Mouse (Mus musculus) adrenal gland, postnatal 4 days (tissue): ENCODE results near the gene Zfp955b. TPM values are rescaled to one million over a fixed set of nuclear protein-coding genes. Genes with fewer than 3 reads are reported as not detected.
"Not testable (repeated sequence)": the region's sequence is repeated elsewhere in the genome, so short reads cannot be mapped to it uniquely, and the experiment has no call there.

Experiments used
- DNase-seq, 2 experiments: peaks; one replicate each; pipeline ENCODE4 v3.0.0; 2021 to 2022; ENCODE audit warnings: low spot score in 2 of 2, mixed read lengths in 2 of 2
- long read RNA-seq, 2 experiments: library from polyadenylated mRNA; stranded (forward); transcript quantifications; one replicate each; pipeline ENCODE4 v2.0.0; 2021
- total RNA-seq, 2 experiments: library from RNA; stranded (reverse); gene quantifications; 2 replicates each; pipeline ENCODE4 v1.2.3; 2021

The Zfp955b gene
- total RNA-seq, result 10 to 100 TPM; 16.5 to 17.4 TPM
- long read RNA-seq, experiment 1, full-length matches to known transcripts, result 4 of 7 reads
- long read RNA-seq, experiment 1, partial matches to known transcripts, result 0 of 7 reads
- long read RNA-seq, experiment 1, other reads (novel, unspliced or antisense), result 3 of 7 reads
- long read RNA-seq, experiment 2, full-length matches to known transcripts, result 15 of 29 reads
- long read RNA-seq, experiment 2, partial matches to known transcripts, result 6 of 29 reads
- long read RNA-seq, experiment 2, other reads (novel, unspliced or antisense), result 8 of 29 reads

DNA sequence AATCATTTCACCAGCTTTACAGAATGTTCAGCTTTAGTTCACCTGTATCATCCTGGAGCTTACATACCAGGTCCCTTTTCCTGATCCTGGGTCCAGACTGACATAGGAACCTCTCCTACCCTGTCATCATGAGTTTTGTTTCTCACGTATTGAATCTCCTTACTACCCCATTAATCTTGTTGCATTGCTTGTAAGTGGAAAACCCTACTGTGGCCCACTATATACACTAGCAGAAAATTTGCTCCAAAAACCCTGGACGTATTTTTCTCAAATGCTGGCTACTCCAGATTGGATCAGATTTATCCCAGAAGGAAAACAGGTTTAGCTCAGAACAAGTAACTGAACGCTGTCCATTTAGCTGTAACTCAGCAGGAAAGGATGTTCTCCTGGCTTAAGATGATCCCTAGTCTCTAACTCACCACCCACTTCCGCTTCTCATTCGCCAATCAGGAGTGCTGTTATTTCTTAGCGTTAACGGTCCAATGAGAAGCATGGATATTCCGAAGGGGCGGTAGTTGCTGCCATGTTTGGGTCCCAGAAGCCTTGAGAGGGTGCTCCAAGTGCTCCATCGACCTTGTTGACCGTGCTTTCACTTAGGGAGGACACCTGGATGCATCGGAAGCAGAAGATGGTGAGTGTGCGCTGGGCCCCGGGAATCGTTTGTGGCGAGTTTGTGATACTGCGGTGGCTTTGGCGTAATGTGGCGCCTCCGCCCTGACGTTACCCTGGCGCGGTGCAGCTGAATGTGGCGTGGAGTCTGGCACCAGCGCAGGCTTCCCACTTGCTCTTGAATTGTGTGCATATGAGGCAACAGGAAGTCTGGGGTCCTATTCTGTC lies at the start of gene Zfp955b:
Zfp955b (plus strand) TSS at position 506 of the 837 bp plus-strand sequence.
- DNase-seq, result not testable (repeated sequence)

- DNase-seq, result not testable (repeated sequence)
Measured at GRCm38 (mm10) chr17:33254530-33255318, 34.6 kb upstream of the Zfp955b start, which contains the start of gene Zfp955a. Gene Zfp955a (minus strand): TSS chr17:33255145.

GRCm38 (mm10) chr17:33255319-33255657 lies 34.1 kb upstream of the Zfp955b start:
- not testable (repeated sequence) for DNase-seq

DNA sequence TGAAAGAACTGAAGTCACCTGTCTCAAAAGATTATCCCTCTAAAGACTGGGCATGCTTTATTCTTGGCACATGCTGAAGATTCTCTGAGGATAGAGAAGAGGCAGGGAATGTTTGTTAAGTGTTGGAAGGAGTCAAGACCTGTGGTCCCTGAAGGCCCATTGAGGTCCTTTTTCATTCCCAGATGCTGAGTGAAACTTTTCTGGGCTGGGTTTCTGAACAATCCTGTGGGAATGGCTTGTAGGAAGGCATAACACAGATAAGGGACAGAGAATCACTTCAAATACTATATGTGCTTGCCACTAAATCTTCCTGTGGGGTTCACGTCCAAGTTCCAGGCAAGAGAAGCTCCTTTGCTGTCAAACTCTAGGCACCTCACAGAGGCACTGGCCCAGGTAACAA lies 25.0 kb upstream of the Zfp955b start, which contains the start of gene Olfr63:
Olfr63 (plus strand) TSS at position 301 of the 400 bp plus-strand sequence.
- DNase-seq, result no peak

- DNase-seq, result no peak
Measured at GRCm38 (mm10) chr17:33268907-33269306, 20.4 kb upstream of the Zfp955b start.

DNA sequence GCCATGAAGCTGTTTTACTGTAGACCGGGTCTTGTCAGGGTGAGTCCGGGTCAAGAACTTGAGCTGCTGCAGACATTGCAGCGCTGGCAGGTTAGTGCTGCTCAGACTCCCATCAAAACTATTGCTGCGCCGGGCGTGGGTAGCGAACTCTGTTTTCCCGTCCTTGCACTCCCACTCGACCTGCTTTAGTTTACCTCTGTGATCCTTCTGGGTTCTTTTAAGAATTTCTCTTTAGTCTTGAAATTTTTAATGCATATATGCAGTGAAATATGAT lies 469 bp downstream of the Zfp955b start:
- not testable (repeated sequence) for DNase-seq

DNA sequence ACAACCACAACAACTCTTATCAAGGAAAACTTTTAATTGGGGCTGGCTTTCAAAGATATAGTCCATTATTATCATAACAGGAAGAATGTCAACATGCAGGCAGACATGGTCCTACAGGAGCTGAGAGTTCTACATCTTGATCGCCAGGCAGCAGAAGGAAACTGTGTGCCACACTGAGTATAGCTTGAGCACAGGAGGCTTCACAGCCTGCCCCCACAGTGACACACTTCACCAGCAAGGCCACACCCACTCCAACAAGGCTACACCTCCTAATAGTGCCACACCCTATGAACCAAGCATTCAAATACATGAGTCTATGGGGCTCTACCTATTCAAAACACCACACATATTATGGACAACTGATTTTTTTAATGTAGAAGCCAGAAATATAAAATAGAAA lies 63.6 kb downstream of the Zfp955b start:
- no peak for DNase-seq

Other genes with a start within 250 kb of the Zfp955b start
- gene 4921501E09Rik, start 221.5 kb upstream of the Zfp955b start, total RNA-seq, result not detected
- gene Zfp563, start 200.2 kb upstream of the Zfp955b start, total RNA-seq, result 10 to 100 TPM; 11.1 to 12.2 TPM
- gene Morc2b, start 149.9 kb upstream of the Zfp955b start, total RNA-seq, result not detected
- not detected for gene Olfr55, start 121.1 kb upstream of the Zfp955b start, total RNA-seq
- gene Olfr239, start 98.2 kb upstream of the Zfp955b start, total RNA-seq, result not detected
- gene Olfr1564, start 67.9 kb upstream of the Zfp955b start, total RNA-seq, result not detected
- gene Zfp955a, start 34.4 kb upstream of the Zfp955b start, total RNA-seq, result 10 to 100 TPM; 13.1 to 15.6 TPM
- under 1 TPM in 1 of 2 experiments, not detected in 1; 0.03 TPM for gene Olfr63, start 24.9 kb upstream of the Zfp955b start, total RNA-seq
- 10 to 100 TPM; 16.0 to 16.6 TPM for gene Zfp81, start 69.3 kb downstream of the Zfp955b start, total RNA-seq
- gene Zfp101, start 105.1 kb downstream of the Zfp955b start, total RNA-seq, result 10 to 100 TPM; 17.0 to 18.0 TPM
- gene Actl9, start 143.4 kb downstream of the Zfp955b start, total RNA-seq, result not detected
- 10 to 100 TPM; 66.4 to 80.9 TPM for gene Adamts10, start 234.7 kb downstream of the Zfp955b start, total RNA-seq